ENCODE assay signal across 8 mouse cellular contexts in genomic region chr8:89043940-89044339, GRCm38 (mm10). TPM values are rescaled to one million over a fixed set of nuclear protein-coding genes. Genes with fewer than 3 reads are reported as not detected.
DNase-seq lines count a peak whose midpoint lies in the region; ATAC-seq lines count a peak whose summit lies in the region.

Sall1 (minus strand) TSS chr8:89044162.

- no peak within 1 kb of the TSS for H3K27ac ChIP-seq in lung, embryonic 16.5 days (ENCODE audit: low read length)
- H3K27ac ChIP-seq in forebrain, embryonic 12.5 days: peak within 1 kb of the TSS; percentile 94
- peak within 1 kb of the TSS; percentile 99 for H3K27ac ChIP-seq in kidney, embryonic 15.5 days
- H3K27ac ChIP-seq in liver, embryonic 16.5 days (ENCODE audit: low read length): peak within 1 kb of the TSS; percentile 53

- peaks cover 15% of the 10 kb centered on the region for H3K4me1 ChIP-seq in lung, embryonic 16.5 days (replicated peaks; ENCODE audit: control insufficient read depth, insufficient read depth, low read length)
- peaks cover 54% of the 10 kb centered on the region for H3K4me1 ChIP-seq in forebrain, embryonic 12.5 days
- H3K4me1 ChIP-seq in kidney, embryonic 15.5 days: peaks cover 43% of the 10 kb centered on the region
- H3K4me1 ChIP-seq in liver, embryonic 16.5 days (ENCODE audit: control insufficient read depth, low read depth, low read length): no peaks in the 10 kb centered on the region

- peak within 1 kb of the TSS; percentile 42 for H3K4me3 ChIP-seq in lung, embryonic 16.5 days (ENCODE audit: low read length)
- H3K4me3 ChIP-seq in forebrain, embryonic 12.5 days (replicated peaks): peak within 1 kb of the TSS; percentile 58
- peak within 1 kb of the TSS; percentile 75 for H3K4me3 ChIP-seq in kidney, embryonic 15.5 days (replicated peaks)
- H3K4me3 ChIP-seq in liver, embryonic 16.5 days (ENCODE audit: low read depth, low read length): peak within 1 kb of the TSS; percentile 57

- no peak for DNase-seq in lung, adult 18-20 months
- DNase-seq in ovary, adult 18-20 months (ENCODE audit: low spot score): no peak
- DNase-seq in gastrocnemius, postnatal 36 days: no peak
- no peak for DNase-seq in spleen, postnatal 10 days (ENCODE audit: low spot score in 2 of 2)

- ATAC-seq in lung, embryonic 16.5 days (ENCODE audit: low read depth): no peak
- no peak for ATAC-seq in forebrain, embryonic 12.5 days (ENCODE audit: low FRiP score)
- ATAC-seq in kidney, embryonic 15.5 days (replicated peaks; ENCODE audit: low FRiP score): no peak
- no peak for ATAC-seq in liver, embryonic 16.5 days (ENCODE audit: low read depth)

- peaks cover 88% of the 10 kb centered on the region for H3K27me3 ChIP-seq in lung, embryonic 16.5 days (ENCODE audit: control insufficient read depth, insufficient read depth, low read depth, low read length)
- peaks cover 44% of the 10 kb centered on the region for H3K27me3 ChIP-seq in forebrain, embryonic 12.5 days
- peaks cover 43% of the 10 kb centered on the region for H3K27me3 ChIP-seq in kidney, embryonic 15.5 days
- peaks cover 85% of the 10 kb centered on the region for H3K27me3 ChIP-seq in liver, embryonic 16.5 days (ENCODE audit: control insufficient read depth, insufficient read depth, low read depth, low read length)

- intact Hi-C loops in gastrocnemius, postnatal 36 days (cut with DNase I): no loop called here

- H3K36me3 ChIP-seq in lung, embryonic 16.5 days (ENCODE audit: control insufficient read depth, insufficient read depth, low read length): no peaks in the 10 kb centered on the region
- no peaks in the 10 kb centered on the region for H3K36me3 ChIP-seq in forebrain, embryonic 12.5 days (replicated peaks)
- H3K36me3 ChIP-seq in kidney, embryonic 15.5 days: no peaks in the 10 kb centered on the region
- H3K36me3 ChIP-seq in liver, embryonic 16.5 days (ENCODE audit: control insufficient read depth, insufficient read depth): no peaks in the 10 kb centered on the region

- WGBS in lung, embryonic 16.5 days: under 1% methylated on average over 25 of the region's 25 CpGs
- WGBS in forebrain, embryonic 12.5 days: under 1% methylated on average over 25 of the region's 25 CpGs
- WGBS in kidney, embryonic 15.5 days: under 1% methylated on average over 25 of the region's 25 CpGs
- under 1% methylated on average over 25 of the region's 25 CpGs for WGBS in liver, embryonic 16.5 days (ENCODE audit: insufficient replicate concordance)

- peak within 1 kb of the TSS; percentile 70 for H3K4me2 ChIP-seq in lung, embryonic 16.5 days (ENCODE audit: low read depth, low read length)
- peak within 1 kb of the TSS; percentile 78 for H3K4me2 ChIP-seq in forebrain, embryonic 12.5 days
- peak within 1 kb of the TSS; percentile 76 for H3K4me2 ChIP-seq in kidney, embryonic 15.5 days
- H3K4me2 ChIP-seq in liver, embryonic 16.5 days (ENCODE audit: low read depth, low read length): peak within 1 kb of the TSS; percentile 54

- 0 out of 2 replicates have a peak within 1 kb of the TSS, but pooled peaks have one; percentile 10 for H3K9ac ChIP-seq in lung, embryonic 16.5 days (ENCODE audit: low read length)
- peak within 1 kb of the TSS; percentile 97 for H3K9ac ChIP-seq in forebrain, embryonic 12.5 days
- peak within 1 kb of the TSS; percentile 90 for H3K9ac ChIP-seq in kidney, embryonic 15.5 days
- no peak within 1 kb of the TSS; the same call in 1 of the 2 replicates for H3K9ac ChIP-seq in liver, embryonic 16.5 days (ENCODE audit: low read depth, low read length)

- H3K9me3 ChIP-seq in lung, embryonic 16.5 days (ENCODE audit: control insufficient read depth, low read length): no peaks in the 10 kb centered on the region
- no peaks in the 10 kb centered on the region for H3K9me3 ChIP-seq in forebrain, embryonic 12.5 days
- H3K9me3 ChIP-seq in kidney, embryonic 15.5 days (replicated peaks): no peaks in the 10 kb centered on the region
- H3K9me3 ChIP-seq in liver, embryonic 16.5 days (replicated peaks; ENCODE audit: control insufficient read depth, low read length): no peaks in the 10 kb centered on the region

RNA-seq across cellular contexts. Expression of gene Sall1, which starts in this region (rescaled TPM):
- 0.03 and 0.11 TPM in 2 replicates for polyA plus RNA-seq in lung, embryonic 16.5 days (2015; fragmentation: Nextera tagmentation; extraction: Ambion mirVana)
- polyA plus RNA-seq in forebrain, embryonic 12.5 days (2016; fragmentation: Nextera tagmentation; extraction: Ambion mirVana): 26.6 and 33.4 TPM in 2 replicates
- 42.4 TPM in 2 replicates for polyA plus RNA-seq in kidney, embryonic 15.5 days (2015; fragmentation: Nextera tagmentation; extraction: Ambion mirVana)
- polyA plus RNA-seq in liver, embryonic 16.5 days (2015; fragmentation: Nextera tagmentation; extraction: Ambion mirVana): 1.3 TPM in 2 replicates
- total RNA-seq in gastrocnemius, postnatal 36 days (2021): not detected

Comparison
In these comparisons a context has a peak if more than half of its experiments do, and no peak if none do; other contexts are left out.
1. RNA of gene Sall1 (polyA plus RNA-seq): 42.4 TPM in kidney, embryonic 15.5 days and 26.6 to 33.4 TPM in forebrain, embryonic 12.5 days; 1.3 TPM in liver, embryonic 16.5 days and 0.03 to 0.11 TPM in lung, embryonic 16.5 days; every median in the first group is over 10 times any median in the second.
2. Peak in every context shown above with its lines, with median percentiles within 50 percentile points of each other: H3K4me2 ChIP-seq and H3K4me3 ChIP-seq.